Mouse (Mus musculus): Measurements from ENCODE around the gene Ksr1. TPM values are rescaled to one million over a fixed set of nuclear protein-coding genes. Genes with fewer than 3 reads are reported as not detected.

The Ksr1 gene
- polyA plus RNA-seq, 1 experiment from 2014 or later: 5.7 TPM

- H3K27ac ChIP-seq (ENCODE audit: low read depth, low read length): no peak overlapping the region
- no peaks in the 10 kb centered on the region for H3K27me3 ChIP-seq (ENCODE audit: control insufficient read depth, insufficient read depth, low read length)
- no peak overlapping the region for H3K4me3 ChIP-seq (ENCODE audit: low read depth, low read length)
- no peaks in the 10 kb centered on the region for H3K9me3 ChIP-seq (ENCODE audit: control insufficient read depth, low read length)
- no peak overlapping the region for H3K4me2 ChIP-seq (ENCODE audit: low read depth)
- no peak overlapping the region for H3K9ac ChIP-seq (ENCODE audit: low read length)
- no peak for ATAC-seq (ENCODE audit: insufficient read depth, low FRiP score, low TSS enrichment)
- no peaks in the 10 kb centered on the region for H3K36me3 ChIP-seq (ENCODE audit: control insufficient read depth, insufficient read depth, low read length)
- DNase-seq (ENCODE audit: low spot score): no peak
- H3K4me1 ChIP-seq (ENCODE audit: control insufficient read depth, insufficient read depth, low read length): peaks cover 5% of the 10 kb centered on the region; the same call in 1 of the 2 replicates
- WGBS: 54% methylated on average over 1 of the region's 1 CpGs
Observed at GRCm38 (mm10) chr11:79089756-79090155, 56.5 kb downstream of the Ksr1 start.

DNA sequence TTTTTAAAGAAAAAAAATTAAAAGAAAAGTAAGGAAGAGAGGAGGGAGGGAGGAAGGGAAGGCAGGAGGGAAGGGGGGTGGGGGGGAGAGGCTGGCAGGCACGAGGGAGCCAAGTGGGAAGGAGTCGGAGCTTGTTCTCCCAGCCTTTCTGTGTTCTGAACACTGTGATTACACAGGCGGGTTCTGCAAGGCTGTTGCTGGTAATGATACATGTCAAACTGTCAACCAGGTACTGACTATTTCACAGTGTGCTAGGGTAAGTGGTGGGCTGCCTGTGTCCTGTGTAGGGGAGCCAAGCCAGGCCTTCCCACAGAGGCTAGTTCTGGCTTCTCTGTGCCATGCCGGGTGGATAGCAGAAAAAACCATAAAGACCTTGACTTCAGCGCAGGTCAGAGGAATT is 57.2 kb downstream of the Ksr1 start:
- Histone ChIP-seq H3K27me3 (ENCODE audit: control insufficient read depth, insufficient read depth, low read length) (no peaks in the 10 kb centered on the region), H3K4me1 (ENCODE audit: control insufficient read depth, insufficient read depth, low read length) (peaks cover 5% of the 10 kb centered on the region; the same call in 1 of the 2 replicates), H3K9me3 (ENCODE audit: control insufficient read depth, low read length) (no peaks in the 10 kb centered on the region), H3K36me3 (ENCODE audit: control insufficient read depth, insufficient read depth, low read length) (no peaks in the 10 kb centered on the region), H3K27ac (ENCODE audit: low read depth, low read length) (no peak overlapping the region), H3K4me3 (ENCODE audit: low read depth, low read length) (no peak overlapping the region), H3K4me2 (ENCODE audit: low read depth) (no peak overlapping the region), H3K9ac (ENCODE audit: low read length) (no peak overlapping the region)
- 74% methylated on average over 5 of the region's 5 CpGs for WGBS
- ATAC-seq (ENCODE audit: insufficient read depth, low FRiP score, low TSS enrichment) (no peak), DNase-seq (ENCODE audit: low spot score) (no peak)

GRCm38 (mm10) chr11:79088325-79088724 is 57.9 kb downstream of the Ksr1 start:
- H3K4me2 ChIP-seq (ENCODE audit: low read depth): no peak overlapping the region
- peaks cover 5% of the 10 kb centered on the region; the same call in 1 of the 2 replicates for H3K4me1 ChIP-seq (ENCODE audit: control insufficient read depth, insufficient read depth, low read length)
- H3K9me3 ChIP-seq (ENCODE audit: control insufficient read depth, low read length): no peaks in the 10 kb centered on the region
- no peak for DNase-seq (ENCODE audit: low spot score)
- H3K9ac ChIP-seq (ENCODE audit: low read length): no peak overlapping the region
- H3K36me3 ChIP-seq (ENCODE audit: control insufficient read depth, insufficient read depth, low read length): no peaks in the 10 kb centered on the region
- 84% methylated on average over 9 of the region's 9 CpGs for WGBS
- ATAC-seq (ENCODE audit: insufficient read depth, low FRiP score, low TSS enrichment): no peak
- no peak overlapping the region for H3K4me3 ChIP-seq (ENCODE audit: low read depth, low read length)
- no peak overlapping the region for H3K27ac ChIP-seq (ENCODE audit: low read depth, low read length)
- H3K27me3 ChIP-seq (ENCODE audit: control insufficient read depth, insufficient read depth, low read length): no peaks in the 10 kb centered on the region

GRCm38 (mm10) chr11:79087731-79088311 is 58.4 kb downstream of the Ksr1 start:
- DNase-seq (ENCODE audit: low spot score) (no peak), ATAC-seq (ENCODE audit: insufficient read depth, low FRiP score, low TSS enrichment) (no peak)
- Histone ChIP-seq H3K4me1 (ENCODE audit: control insufficient read depth, insufficient read depth, low read length) (peaks cover 5% of the 10 kb centered on the region; the same call in 1 of the 2 replicates), H3K9me3 (ENCODE audit: control insufficient read depth, low read length) (no peaks in the 10 kb centered on the region), H3K4me3 (ENCODE audit: low read depth, low read length) (no peak overlapping the region), H3K36me3 (ENCODE audit: control insufficient read depth, insufficient read depth, low read length) (no peaks in the 10 kb centered on the region), H3K27me3 (ENCODE audit: control insufficient read depth, insufficient read depth, low read length) (no peaks in the 10 kb centered on the region), H3K4me2 (ENCODE audit: low read depth) (no peak overlapping the region), H3K9ac (ENCODE audit: low read length) (no peak overlapping the region), H3K27ac (ENCODE audit: low read depth, low read length) (no peak overlapping the region)
- 82% methylated on average over 4 of the region's 4 CpGs for WGBS

DNA sequence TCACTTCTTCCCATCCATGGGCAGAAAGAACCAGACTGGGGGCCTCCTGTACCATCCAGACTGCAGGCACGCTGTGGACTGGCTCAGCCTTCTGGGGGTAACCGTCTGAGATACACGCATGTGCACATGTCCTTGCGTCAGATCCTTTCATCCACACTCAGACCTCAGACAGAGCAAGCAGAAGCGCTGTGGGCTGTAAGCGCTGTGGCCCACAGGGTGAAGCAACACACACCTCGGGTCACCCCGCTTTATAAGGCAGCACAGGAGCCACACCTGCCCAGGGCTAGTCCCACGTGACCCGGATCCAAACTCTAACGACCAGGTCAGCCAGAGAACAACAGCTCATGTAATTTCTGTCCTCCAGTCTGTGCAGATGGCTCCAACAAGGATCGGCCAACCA is 59.4 kb downstream of the Ksr1 start:
- Histone ChIP-seq H3K9ac (ENCODE audit: low read length) (no peak overlapping the region), H3K4me2 (ENCODE audit: low read depth) (no peak overlapping the region), H3K9me3 (ENCODE audit: control insufficient read depth, low read length) (no peaks in the 10 kb centered on the region), H3K27ac (ENCODE audit: low read depth, low read length) (no peak overlapping the region), H3K4me3 (ENCODE audit: low read depth, low read length) (no peak overlapping the region), H3K36me3 (ENCODE audit: control insufficient read depth, insufficient read depth, low read length) (no peaks in the 10 kb centered on the region), H3K27me3 (ENCODE audit: control insufficient read depth, insufficient read depth, low read length) (no peaks in the 10 kb centered on the region), H3K4me1 (ENCODE audit: control insufficient read depth, insufficient read depth, low read length) (peaks cover 2% of the 10 kb centered on the region; the same call in 1 of the 2 replicates)
- ATAC-seq (ENCODE audit: insufficient read depth, low FRiP score, low TSS enrichment): no peak
- 90% methylated on average over 12 of the region's 12 CpGs for WGBS
- no peak for DNase-seq (ENCODE audit: low spot score)

DNA sequence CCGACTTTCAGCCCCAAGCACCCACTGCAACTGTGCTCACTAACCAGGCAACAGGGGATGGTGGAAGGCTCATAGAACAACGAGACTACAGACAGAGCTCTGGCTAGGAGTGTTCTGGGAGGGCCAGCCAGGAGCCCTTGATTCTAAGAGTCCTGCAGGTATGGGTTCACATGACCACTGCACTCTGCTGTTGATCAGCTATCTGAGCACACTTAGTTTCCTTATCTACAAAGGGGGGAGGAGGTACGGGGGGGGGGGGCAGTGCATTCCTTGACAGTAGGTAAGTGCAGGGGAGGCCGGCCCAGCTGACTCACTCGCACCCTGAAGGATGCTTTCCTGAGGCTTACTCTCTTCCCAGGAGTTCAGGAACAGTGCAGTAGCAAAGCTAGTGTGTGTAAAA is 61.1 kb downstream of the Ksr1 start:
- Histone ChIP-seq H3K27me3 (ENCODE audit: control insufficient read depth, insufficient read depth, low read length) (no peaks in the 10 kb centered on the region), H3K4me3 (ENCODE audit: low read depth, low read length) (no peak overlapping the region), H3K36me3 (ENCODE audit: control insufficient read depth, insufficient read depth, low read length) (no peaks in the 10 kb centered on the region), H3K27ac (ENCODE audit: low read depth, low read length) (no peak overlapping the region), H3K4me1 (ENCODE audit: control insufficient read depth, insufficient read depth, low read length) (peaks cover 2% of the 10 kb centered on the region; the same call in 1 of the 2 replicates), H3K9me3 (ENCODE audit: control insufficient read depth, low read length) (no peaks in the 10 kb centered on the region), H3K4me2 (ENCODE audit: low read depth) (no peak overlapping the region), H3K9ac (ENCODE audit: low read length) (no peak overlapping the region)
- 84% methylated on average over 5 of the region's 5 CpGs for WGBS
- DNase-seq (ENCODE audit: low spot score): no peak
- ATAC-seq (ENCODE audit: insufficient read depth, low FRiP score, low TSS enrichment): no peak

DNA sequence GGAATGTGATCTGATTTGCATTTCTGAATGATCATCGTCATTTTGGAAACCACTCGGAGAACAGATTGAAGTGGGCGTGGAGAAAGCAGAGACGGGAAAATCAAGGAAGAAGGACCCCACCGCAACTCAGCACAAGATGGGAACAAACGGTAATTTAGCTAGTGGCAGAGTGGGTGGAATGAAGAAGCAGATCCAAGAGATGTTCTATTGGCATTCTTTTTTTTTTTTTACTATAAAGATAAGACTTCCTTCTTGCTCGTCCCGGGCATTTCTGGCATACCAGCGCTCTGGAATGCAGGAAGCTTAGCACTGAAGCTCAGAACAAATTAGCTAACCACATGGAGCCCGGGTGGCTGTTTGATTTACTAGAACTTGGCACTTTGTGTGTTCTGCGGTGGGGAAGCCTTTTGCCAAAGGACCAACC is 63.2 kb downstream of the Ksr1 start:
- Histone ChIP-seq H3K9ac (ENCODE audit: low read length) (no peak overlapping the region), H3K9me3 (ENCODE audit: control insufficient read depth, low read length) (no peaks in the 10 kb centered on the region), H3K4me3 (ENCODE audit: low read depth, low read length) (no peak overlapping the region), H3K4me1 (ENCODE audit: control insufficient read depth, insufficient read depth, low read length) (no peaks in the 10 kb centered on the region), H3K27ac (ENCODE audit: low read depth, low read length) (no peak overlapping the region), H3K4me2 (ENCODE audit: low read depth) (no peak overlapping the region), H3K27me3 (ENCODE audit: control insufficient read depth, insufficient read depth, low read length) (no peaks in the 10 kb centered on the region), H3K36me3 (ENCODE audit: control insufficient read depth, insufficient read depth, low read length) (no peaks in the 10 kb centered on the region)
- WGBS: 81% methylated on average over 11 of the region's 11 CpGs
- ATAC-seq (ENCODE audit: insufficient read depth, low FRiP score, low TSS enrichment): no peak
- no peak for DNase-seq (ENCODE audit: low spot score)

- DNase-seq (ENCODE audit: low spot score): no peak
- H3K27me3 ChIP-seq (ENCODE audit: control insufficient read depth, insufficient read depth, low read length): no peaks in the 10 kb centered on the region
- H3K4me1 ChIP-seq (ENCODE audit: control insufficient read depth, insufficient read depth, low read length): no peaks in the 10 kb centered on the region
- H3K9ac ChIP-seq (ENCODE audit: low read length): no peak overlapping the region
- no peaks in the 10 kb centered on the region for H3K9me3 ChIP-seq (ENCODE audit: control insufficient read depth, low read length)
- WGBS: 62% methylated on average over 16 of the region's 16 CpGs
- H3K27ac ChIP-seq (ENCODE audit: low read depth, low read length): no peak overlapping the region
- no peaks in the 10 kb centered on the region for H3K36me3 ChIP-seq (ENCODE audit: control insufficient read depth, insufficient read depth, low read length)
- H3K4me2 ChIP-seq (ENCODE audit: low read depth): no peak overlapping the region
- no peak for ATAC-seq (ENCODE audit: insufficient read depth, low FRiP score, low TSS enrichment)
- H3K4me3 ChIP-seq (ENCODE audit: low read depth, low read length): no peak overlapping the region
Observed at GRCm38 (mm10) chr11:79080965-79081891, 65.0 kb downstream of the Ksr1 start.

- Histone ChIP-seq H3K36me3 (ENCODE audit: control insufficient read depth, insufficient read depth, low read length) (no peaks in the 10 kb centered on the region), H3K9me3 (ENCODE audit: control insufficient read depth, low read length) (no peaks in the 10 kb centered on the region), H3K27me3 (ENCODE audit: control insufficient read depth, insufficient read depth, low read length) (no peaks in the 10 kb centered on the region), H3K27ac (ENCODE audit: low read depth, low read length) (no peak overlapping the region), H3K9ac (ENCODE audit: low read length) (no peak overlapping the region), H3K4me1 (ENCODE audit: control insufficient read depth, insufficient read depth, low read length) (no peaks in the 10 kb centered on the region), H3K4me3 (ENCODE audit: low read depth, low read length) (no peak overlapping the region), H3K4me2 (ENCODE audit: low read depth) (no peak overlapping the region)
- 92% methylated on average over 6 of the region's 6 CpGs for whole genome bisulfite sequencing
- ATAC-seq (ENCODE audit: insufficient read depth, low FRiP score, low TSS enrichment) (no peak), DNase-seq (ENCODE audit: low spot score) (no peak)
Observed at GRCm38 (mm10) chr11:79080081-79080480, 66.1 kb downstream of the Ksr1 start.

All from neural tube, embryonic 11.5 days (tissue).